Mouse (Mus musculus): ENCODE data around the gene Fnbp4.
"Not testable (repeated sequence)": the region's sequence is repeated elsewhere in the genome, so short reads cannot be mapped to it uniquely, and the experiment has no call there.

Gene Fnbp4

DNA sequence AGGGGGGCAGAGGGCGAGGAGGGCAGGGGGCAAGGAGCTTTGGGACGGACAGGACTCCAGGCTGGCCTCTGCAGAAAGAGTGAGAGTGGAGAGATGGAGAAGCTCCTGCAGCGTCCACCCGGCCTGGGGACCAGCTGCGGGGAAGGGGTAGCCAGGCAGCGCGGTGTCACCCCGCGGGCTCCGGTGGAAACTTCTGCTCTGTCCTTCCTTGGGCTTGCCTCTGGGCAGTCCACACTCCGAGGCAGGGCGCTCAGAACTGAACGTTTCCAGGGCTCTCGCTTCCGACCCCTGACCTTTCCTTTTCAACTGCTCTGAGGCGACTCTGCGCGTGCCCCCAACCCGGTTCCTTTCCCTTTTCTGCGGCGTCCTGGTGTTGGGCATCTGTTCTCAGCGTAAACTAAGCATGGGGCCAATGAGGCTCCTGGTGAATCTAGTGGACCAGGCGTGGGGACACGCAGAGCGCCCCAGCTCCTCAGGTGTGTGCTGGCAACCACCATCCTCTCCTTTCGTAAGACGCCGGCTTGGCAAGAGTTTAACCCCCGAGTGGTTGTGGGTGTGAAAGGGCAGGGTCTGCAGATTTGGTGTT is 37.8 kb downstream of the Fnbp4 start:
- no peak for DNase-seq (ENCODE audit: low read depth, low spot score)

DNA sequence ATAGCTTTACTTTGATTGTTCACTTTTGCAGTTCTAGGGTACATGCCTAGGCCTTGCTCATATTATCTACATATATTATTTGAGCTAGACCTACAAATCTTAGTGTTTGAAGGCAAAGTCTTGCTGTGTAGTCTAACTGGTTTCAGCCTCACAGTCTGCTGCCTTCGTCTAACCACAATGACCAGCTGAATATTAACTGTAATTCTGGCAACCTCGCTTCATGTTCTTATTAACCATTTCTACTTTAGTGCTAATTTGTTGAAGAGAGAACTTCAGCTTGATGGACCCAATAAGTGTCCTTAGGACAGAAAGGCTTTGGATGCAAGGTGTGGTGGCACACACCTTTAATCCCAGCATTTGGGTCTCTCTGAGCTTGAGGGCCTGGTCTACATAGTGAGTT is 43.0 kb downstream of the Fnbp4 start:
- DNase-seq (ENCODE audit: low read depth, low spot score): no peak

GRCm38 (mm10) chr2:90808241-90809126 is 63.3 kb downstream of the Fnbp4 start:
- no peak for DNase-seq (ENCODE audit: low read depth, low spot score)

DNA sequence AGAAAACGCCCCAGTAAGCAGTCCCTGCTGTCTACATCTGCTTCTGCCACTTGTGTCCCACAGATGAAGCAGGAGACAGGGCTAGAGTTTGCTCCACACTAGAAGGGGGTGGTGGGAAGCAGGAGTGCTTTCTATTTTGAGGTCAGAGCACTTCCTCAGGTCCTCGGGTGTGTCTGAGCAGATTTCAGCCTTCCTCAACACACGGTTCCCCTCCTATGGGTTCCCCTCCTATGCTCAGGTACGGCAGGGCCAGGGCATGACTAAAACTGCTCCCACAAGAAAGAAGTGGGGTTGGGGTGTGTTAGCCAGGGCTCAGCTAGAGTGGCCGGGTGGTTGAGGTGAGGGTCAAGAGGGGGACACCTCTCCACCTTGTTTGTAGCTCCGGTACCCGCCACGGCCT is 65.6 kb downstream of the Fnbp4 start:
- no peak for DNase-seq (ENCODE audit: low read depth, low spot score)

GRCm38 (mm10) chr2:90815266-90815665 is 70.1 kb downstream of the Fnbp4 start:
- no peak for DNase-seq (ENCODE audit: low read depth, low spot score)

DNA sequence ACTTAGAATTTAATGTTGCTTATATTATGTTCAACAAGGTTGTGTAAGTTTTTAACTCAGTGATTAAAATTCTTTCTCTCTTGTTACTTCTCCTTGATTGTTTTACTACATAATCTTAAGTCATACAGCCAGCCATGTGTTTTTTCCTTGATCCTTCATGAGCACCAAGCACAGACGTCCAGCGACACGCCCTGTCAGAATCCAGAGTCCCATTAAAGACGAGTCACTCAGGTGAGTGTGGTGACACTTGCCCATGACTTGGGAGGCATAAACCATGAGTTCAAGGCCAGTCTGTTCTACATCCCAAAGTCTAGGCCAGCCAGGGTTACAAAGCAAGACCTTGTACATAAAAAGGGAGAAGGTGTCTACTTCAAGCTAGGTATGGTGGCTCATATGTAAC is 71.0 kb downstream of the Fnbp4 start:
- DNase-seq (ENCODE audit: low read depth, low spot score): no peak

DNA sequence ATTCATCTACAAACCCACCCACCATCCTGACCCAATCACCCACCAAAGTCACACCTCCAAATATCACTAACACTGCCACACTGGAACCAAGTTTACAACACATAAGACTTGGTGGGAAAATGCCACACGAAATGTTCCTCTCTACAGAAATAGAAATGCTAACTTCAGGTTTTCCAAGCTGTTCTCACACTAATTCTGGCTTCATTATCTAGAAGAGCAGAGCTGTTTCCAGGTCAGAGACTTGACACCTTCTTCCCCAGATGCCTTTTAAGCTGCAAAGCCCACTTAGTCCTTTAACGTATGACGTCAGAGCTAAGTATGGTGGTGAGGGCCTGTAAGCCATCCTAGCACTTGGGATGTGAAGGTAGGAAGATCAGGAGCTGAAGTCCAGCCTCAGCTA is 73.5 kb downstream of the Fnbp4 start:
- DNase-seq (ENCODE audit: low read depth, low spot score): no peak

GRCm38 (mm10) chr2:90820894-90821293 is 75.7 kb downstream of the Fnbp4 start:
- no peak for DNase-seq (ENCODE audit: low read depth, low spot score)

GRCm38 (mm10) chr2:90822978-90823377 is 77.8 kb downstream of the Fnbp4 start:
- no peak for DNase-seq (ENCODE audit: low read depth, low spot score)

- DNase-seq (ENCODE audit: low read depth, low spot score): no peak
Observed at GRCm38 (mm10) chr2:90823781-90824180, 78.6 kb downstream of the Fnbp4 start.

DNA sequence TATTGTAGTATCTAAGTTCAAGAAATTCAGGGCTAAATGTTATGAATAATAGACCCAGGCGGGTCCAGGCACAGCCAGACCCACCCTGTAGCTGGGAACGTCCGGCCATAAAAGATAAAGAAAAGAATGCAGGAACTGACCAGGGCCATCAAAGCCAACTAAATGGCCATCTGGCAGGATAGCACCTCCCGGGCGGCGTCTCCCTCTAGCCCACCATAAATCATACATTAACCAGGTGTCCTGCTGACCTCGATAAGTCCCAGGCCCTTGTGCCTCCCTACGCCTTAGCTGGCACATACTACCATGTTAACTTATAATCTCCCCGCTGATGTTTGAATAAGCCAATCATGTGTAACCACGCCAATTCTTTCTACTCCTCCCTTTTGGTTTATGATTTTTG is 79.4 kb downstream of the Fnbp4 start:
- not testable (repeated sequence) for DNase-seq (ENCODE audit: low read depth, low spot score)

DNA sequence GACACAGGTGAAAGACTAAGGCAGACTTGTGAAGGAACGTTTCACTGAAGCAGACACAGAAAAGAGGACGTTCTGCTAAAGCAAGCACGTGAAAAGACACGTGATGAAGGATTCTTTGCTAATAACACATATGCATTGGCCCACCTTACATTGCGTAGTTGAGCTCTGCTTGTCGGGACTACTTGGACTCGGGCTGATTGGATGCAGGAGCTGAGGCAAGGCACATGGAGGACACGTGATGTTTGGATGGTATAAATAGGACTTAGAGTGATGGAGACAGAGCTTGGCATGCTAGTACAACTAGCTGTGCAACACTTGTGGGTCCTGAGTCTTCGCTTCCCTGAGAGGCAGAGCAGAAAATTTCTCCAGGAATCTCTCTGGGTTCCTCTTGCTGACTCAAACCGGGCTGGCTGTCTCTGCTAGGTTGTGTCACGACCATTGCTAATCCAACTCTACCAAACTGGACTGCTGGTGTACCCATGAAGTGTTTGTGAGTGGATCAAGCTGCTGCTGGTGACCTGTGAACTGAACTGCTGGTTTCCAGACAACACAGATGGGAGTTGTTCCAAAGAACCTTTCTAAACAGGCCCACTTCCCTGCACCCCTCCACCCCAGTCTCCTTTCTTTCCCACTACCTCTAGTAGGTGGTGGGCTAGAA is 80.5 kb downstream of the Fnbp4 start:
- DNase-seq (ENCODE audit: low read depth, low spot score): no peak

DNA sequence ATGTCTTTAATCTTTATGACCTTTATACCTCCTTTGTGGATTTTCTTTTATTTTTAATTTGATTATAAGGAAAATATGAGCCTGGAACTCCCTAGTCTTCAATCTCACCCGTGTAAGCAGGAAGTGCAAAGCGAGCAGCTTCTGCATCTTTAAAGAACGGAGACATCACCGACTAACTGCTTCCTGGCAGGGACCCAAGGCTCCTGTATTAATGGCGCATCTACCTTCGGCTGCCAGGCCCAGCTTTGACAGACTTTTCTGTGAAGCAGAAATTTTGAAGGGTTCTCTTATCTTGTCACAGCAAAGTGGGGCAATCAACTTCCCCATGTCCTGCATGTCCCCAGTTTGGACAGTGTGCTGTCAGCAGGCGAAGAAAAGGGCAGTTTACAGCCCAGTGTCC is 83.6 kb downstream of the Fnbp4 start:
- no peak for DNase-seq (ENCODE audit: low read depth, low spot score)

All from retina, adult 2 months (tissue).